Mouse (Mus musculus) layer of hippocampus, adult 2 months (tissue): ENCODE data around the gene Acot7. TPM values are rescaled to one million over a fixed set of nuclear protein-coding genes. Genes with fewer than 3 reads are reported as not detected.
A peak's percentile ranks its signal among the peaks of the same experiment; 100 is the strongest.

ENCODE experiments used
- DNase-seq, 2 experiments: peaks; one replicate each; pipeline ENCODE4 v3.0.0; 2022; ENCODE audit warnings: low spot score in 2 of 2
- H3K27ac ChIP-seq: fragments of 200-600 bp; 2 replicates; pipeline ENCODE4 v1.8.1; 2022
- H3K4me3 ChIP-seq: fragments of 200-600 bp; 2 replicates; pipeline ENCODE4 v1.8.1; 2022; ENCODE audit warnings: mild to moderate bottlenecking
- CTCF ChIP-seq: fragments of 200-600 bp; conservative IDR thresholded peaks from 2 replicates; pipeline ENCODE4 v1.8.1; 2022; ENCODE audit warnings: antibody characterized with exemption, mild to moderate bottlenecking, moderate library complexity
- total RNA-seq, 2 experiments: library from RNA; stranded (reverse); gene quantifications; 2 replicates each; pipeline ENCODE4 v1.2.3; 2021

Gene Acot7
- total RNA-seq, 2 experiments from 2014 or later, result 306 to 335 TPM

- no peak overlapping the region for H3K27ac ChIP-seq
- TF ChIP-seq CTCF, result no peak
- peak overlapping the region; percentile 40 for H3K4me3 ChIP-seq
- DNase-seq, result no peak
Observed at GRCm38 (mm10) chr4:152286183-152286582, 108.2 kb downstream of the Acot7 start.

- H3K4me3 ChIP-seq, result no peak overlapping the region
- no peak overlapping the region for H3K27ac ChIP-seq
- no peak for TF ChIP-seq CTCF
- no peak for DNase-seq
Observed at GRCm38 (mm10) chr4:152286887-152287286, 109.0 kb downstream of the Acot7 start.

- Histone ChIP-seq H3K4me3 (no peak overlapping the region), H3K27ac (no peak overlapping the region)
- no peak for TF ChIP-seq CTCF
- DNase-seq, result no peak
Observed at GRCm38 (mm10) chr4:152287317-152288120, 109.6 kb downstream of the Acot7 start.

GRCm38 (mm10) chr4:152288398-152288945 is 110.5 kb downstream of the Acot7 start:
- H3K4me3 ChIP-seq, result no peak overlapping the region
- DNase-seq, result no peak
- H3K27ac ChIP-seq, result no peak overlapping the region
- no peak for TF ChIP-seq CTCF

- Histone ChIP-seq H3K4me3 (no peak overlapping the region), H3K27ac (no peak overlapping the region)
- no peak for TF ChIP-seq CTCF
- DNase-seq, result no peak
Observed at GRCm38 (mm10) chr4:152290385-152290784, 112.5 kb downstream of the Acot7 start.

GRCm38 (mm10) chr4:152290991-152291390 is 113.1 kb downstream of the Acot7 start:
- no peak for DNase-seq
- no peak overlapping the region for H3K4me3 ChIP-seq
- no peak for TF ChIP-seq CTCF

GRCm38 (mm10) chr4:152291562-152291961 is 113.6 kb downstream of the Acot7 start, which contains the start of gene Hes3:
TSS of gene Hes3 (minus strand) at chr4:152291662.
- no peak for TF ChIP-seq CTCF
- no peak within 1 kb of the TSS for H3K27ac ChIP-seq
- no peak for DNase-seq
- H3K4me3 ChIP-seq, result no peak within 1 kb of the TSS

More at GRCm38 (mm10) chr4:152290991-152291390, 113.1 kb downstream of the Acot7 start:
- no peak overlapping the region for H3K27ac ChIP-seq

GRCm38 (mm10) chr4:152292102-152292765 is 114.3 kb downstream of the Acot7 start:
- no peak for DNase-seq
- no peak for TF ChIP-seq CTCF
- Histone ChIP-seq H3K4me3 (no peak overlapping the region), H3K27ac (no peak overlapping the region)

GRCm38 (mm10) chr4:152294188-152294929 is 116.4 kb downstream of the Acot7 start:
- no peak overlapping the region for H3K27ac ChIP-seq
- H3K4me3 ChIP-seq, result no peak overlapping the region
- DNase-seq, result no peak
- peak; percentile 58 for TF ChIP-seq CTCF

- Histone ChIP-seq H3K27ac (no peak overlapping the region), H3K4me3 (no peak overlapping the region)
- TF ChIP-seq CTCF, result no peak
- DNase-seq, result no peak
Observed at GRCm38 (mm10) chr4:152295916-152296315, 118.0 kb downstream of the Acot7 start.

- no peak for DNase-seq
- peak overlapping the region; percentile 79 for H3K4me3 ChIP-seq
- peak overlapping the region; percentile 73 for H3K27ac ChIP-seq
- TF ChIP-seq CTCF, result no peak
Observed at GRCm38 (mm10) chr4:152296371-152296770, 118.4 kb downstream of the Acot7 start.

- peak; percentile 99 to 100 for DNase-seq
- peak within 1 kb of the TSS; percentile 93 for H3K4me3 ChIP-seq
- no peak for TF ChIP-seq CTCF
- H3K27ac ChIP-seq, result peak within 1 kb of the TSS; percentile 79
Observed at GRCm38 (mm10) chr4:152296874-152297861, 119.2 kb downstream of the Acot7 start, which contains the start of gene Icmt. TSS of gene Icmt (plus strand) at chr4:152297227.
